Mouse (Mus musculus) adrenal gland, adult 2 months (tissue): ENCODE data around the gene Ssmem1. TPM values are rescaled to one million over a fixed set of nuclear protein-coding genes. Genes with fewer than 3 reads are reported as not detected.
A peak's percentile ranks its signal among the peaks of the same experiment; 100 is the strongest.

Source experiments
- DNase-seq: peaks from one replicate; pipeline ENCODE4 v3.0.0; 2021
- polyA plus RNA-seq: library from polyadenylated mRNA; depleted of rRNA; stranded (reverse); fragments of >200 nt; gene quantifications from 2 replicates; pipeline ENCODE4 v1.2.3, GENCODE M21; 2012; rRNA removed
- total RNA-seq, 2 experiments: library from RNA; stranded (reverse); gene quantifications; 2 replicates each; pipeline ENCODE4 v1.2.3; 2021

The Ssmem1 gene
- total and polyA plus RNA-seq, 3 experiments, result 0.28 TPM; not detected in 2

GRCm38 (mm10) chr6:30554092-30554491, 44.4 kb downstream of the Ssmem1 start:
- DNase-seq, result no peak

DNA sequence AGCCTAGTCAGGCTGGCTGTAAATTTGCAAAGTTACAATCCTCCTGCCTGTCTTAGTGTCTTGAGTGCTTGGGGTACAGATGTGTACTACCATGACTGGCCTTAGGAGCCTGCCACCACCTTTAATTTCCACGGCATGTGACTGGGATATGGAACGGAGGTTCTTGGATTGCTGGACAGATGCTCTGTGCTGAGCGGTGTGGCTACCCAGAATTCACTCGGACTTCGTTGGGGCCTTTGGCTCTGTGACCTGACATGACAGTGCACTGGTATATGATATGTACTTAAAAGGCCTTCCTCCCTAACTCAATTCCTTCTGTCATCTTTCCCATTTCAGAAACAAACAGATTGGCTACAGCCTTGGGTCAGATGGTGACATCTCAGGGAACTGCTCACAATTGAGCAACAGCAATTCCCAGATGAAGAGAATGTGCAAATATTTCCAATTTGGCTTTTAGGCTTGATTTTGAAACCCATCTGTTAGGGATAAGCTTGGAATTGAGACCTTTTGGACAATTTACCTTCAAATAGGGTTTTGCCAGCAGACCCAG, 45.0 kb downstream of the Ssmem1 start:
- no peak for DNase-seq

DNA sequence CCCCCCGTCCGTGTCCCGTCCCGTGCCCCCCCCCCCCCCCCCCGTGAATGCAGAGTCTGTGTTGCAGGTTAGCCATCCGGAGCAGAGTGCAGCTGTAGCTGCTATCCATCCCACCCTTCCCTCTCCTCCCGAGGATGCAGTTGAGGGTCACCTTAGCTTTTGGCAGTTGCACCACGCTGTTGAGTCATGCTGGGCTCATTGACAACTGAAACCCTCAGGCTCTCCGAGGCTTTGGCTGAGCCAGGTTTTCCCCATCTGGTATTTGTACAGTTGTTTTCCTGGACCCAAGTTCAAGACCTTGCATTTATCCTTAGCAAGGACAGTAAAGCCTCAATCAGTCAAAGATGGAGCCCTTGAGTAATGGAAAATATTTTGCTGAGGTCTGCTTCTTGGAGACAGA, 46.4 kb downstream of the Ssmem1 start:
- DNase-seq, result peak; percentile 86

DNA sequence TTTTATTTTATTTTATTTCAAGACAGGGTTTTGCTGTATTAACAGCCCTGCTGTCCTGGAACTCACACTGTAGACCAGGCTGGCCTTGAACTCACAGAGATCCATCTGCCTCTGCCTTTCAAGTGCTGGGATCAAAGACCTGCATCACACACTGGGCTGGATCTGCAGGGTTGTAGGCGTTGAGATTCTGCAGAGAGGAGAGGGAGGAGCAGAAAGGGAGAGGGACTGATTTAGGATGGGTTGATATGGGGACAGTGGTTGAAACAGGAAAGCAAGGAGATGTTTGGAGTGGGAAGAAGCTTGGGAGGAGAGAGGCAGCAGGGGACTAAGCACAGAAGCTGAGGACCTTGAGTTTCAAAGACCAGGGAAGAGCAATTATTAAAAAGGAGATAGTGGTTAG, 50.1 kb downstream of the Ssmem1 start:
- peak; percentile 54 for DNase-seq

- no peak for DNase-seq
Measured at GRCm38 (mm10) chr6:30562132-30562531, 52.5 kb downstream of the Ssmem1 start.

GRCm38 (mm10) chr6:30563575-30563974, 53.9 kb downstream of the Ssmem1 start:
- no peak for DNase-seq

DNA sequence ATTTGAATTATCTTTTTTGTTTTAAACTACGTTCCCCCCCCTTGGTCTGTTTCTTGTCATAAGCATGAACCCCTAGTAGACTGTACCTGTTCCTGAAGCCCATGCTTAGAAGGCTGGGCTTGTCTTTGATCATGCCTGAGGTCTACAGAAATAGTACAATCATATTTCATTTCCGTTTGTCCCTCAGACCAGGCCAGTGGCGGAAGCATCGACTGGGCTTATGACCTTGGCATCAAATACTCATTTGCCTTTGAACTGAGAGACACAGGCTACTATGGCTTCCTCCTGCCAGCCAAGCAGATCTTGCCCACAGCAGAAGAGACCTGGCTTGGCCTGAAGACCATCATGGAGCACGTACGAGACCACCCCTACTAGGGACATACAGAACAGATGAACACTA, 54.4 kb downstream of the Ssmem1 start:
- DNase-seq, result peak; percentile 52

GRCm38 (mm10) chr6:30568069-30568468, 58.4 kb downstream of the Ssmem1 start, which contains the start of gene Cpa4:
Gene Cpa4 (plus strand): TSS chr6:30568369.
- no peak for DNase-seq

DNA sequence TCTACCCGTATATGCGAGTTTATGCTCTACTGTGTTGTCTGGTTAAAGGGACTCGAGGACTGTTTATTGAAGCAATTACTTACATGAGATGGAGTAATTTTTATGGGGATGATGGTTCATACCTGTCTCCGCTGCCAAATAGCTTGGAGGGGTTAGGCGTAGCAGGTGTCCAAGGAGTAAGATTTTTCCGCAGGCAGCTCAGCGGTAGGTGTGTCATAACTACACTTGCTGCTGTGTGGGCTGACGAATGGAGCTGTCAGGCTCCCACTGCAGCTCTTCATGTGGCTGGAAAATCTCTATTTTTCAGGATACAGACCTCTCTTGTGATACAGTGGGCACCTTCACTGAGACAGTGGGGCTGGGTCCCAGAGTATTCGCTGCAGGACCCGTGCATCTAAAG, 59.7 kb downstream of the Ssmem1 start:
- DNase-seq, result no peak

Other genes starting within 250 kb of the Ssmem1 start
- 100 to 1,000 TPM in 1 of 2 experiments, 10 to 100 TPM in 1; 94.9 to 150 TPM for gene Ube2h, start 205.3 kb upstream of the Ssmem1 start, total RNA-seq
- 129 and 162 TPM in 2 replicates for gene Ube2h, start 205.3 kb upstream of the Ssmem1 start, polyA plus RNA-seq
- 10 to 100 TPM; 19.6 to 21.7 TPM for gene Zc3hc1, start 118.8 kb upstream of the Ssmem1 start, total RNA-seq
- gene Zc3hc1, start 118.8 kb upstream of the Ssmem1 start, polyA plus RNA-seq, result 16.9 and 18.1 TPM in 2 replicates
- 10 to 100 TPM; 57.8 to 75.6 TPM for gene Klhdc10, start 108.0 kb upstream of the Ssmem1 start, total RNA-seq
- 14.1 and 15.7 TPM in 2 replicates for gene Klhdc10, start 108.0 kb upstream of the Ssmem1 start, polyA plus RNA-seq
- gene Tmem209, start 66 bp upstream of the Ssmem1 start, total RNA-seq, result 10 to 100 TPM; 24.2 to 28.0 TPM
- 32.8 and 43.3 TPM in 2 replicates for gene Tmem209, start 66 bp upstream of the Ssmem1 start, polyA plus RNA-seq
- gene Cpa2, start 31.7 kb downstream of the Ssmem1 start, total RNA-seq, result under 1 TPM; 0.69 to 0.98 TPM
- 0.10 TPM in 1 of 2 replicates, not detected in the other for gene Cpa2, start 31.7 kb downstream of the Ssmem1 start, polyA plus RNA-seq
- 1 to 10 TPM; 1.6 to 2.1 TPM for gene Cpa4, start 58.5 kb downstream of the Ssmem1 start, total RNA-seq
- gene Cpa4, start 58.5 kb downstream of the Ssmem1 start, polyA plus RNA-seq, result 0.94 and 1.1 TPM in 2 replicates
- gene Cpa5, start 101.2 kb downstream of the Ssmem1 start, total RNA-seq, result not detected
- gene Cpa5, start 101.2 kb downstream of the Ssmem1 start, polyA plus RNA-seq, result not detected in 2 replicates
- not detected for gene Cpa1, start 129.4 kb downstream of the Ssmem1 start, total RNA-seq
- gene Cpa1, start 129.4 kb downstream of the Ssmem1 start, polyA plus RNA-seq, result not detected in 2 replicates
- gene Cep41, start 183.9 kb downstream of the Ssmem1 start, total RNA-seq, result 1 to 10 TPM; 5.9 to 9.3 TPM
- 3.4 and 4.5 TPM in 2 replicates for gene Cep41, start 183.9 kb downstream of the Ssmem1 start, polyA plus RNA-seq
- 10 to 100 TPM; 32.3 to 58.6 TPM for gene Mest, start 213.7 kb downstream of the Ssmem1 start, total RNA-seq
- 209 and 411 TPM in 2 replicates for gene Mest, start 213.7 kb downstream of the Ssmem1 start, polyA plus RNA-seq